Mouse (Mus musculus) urinary bladder, postnatal 25 days (tissue): Measurements from ENCODE around the gene Fktn.
"Not testable (repeated sequence)": the region's sequence is repeated elsewhere in the genome, so short reads cannot be mapped to it uniquely, and the experiment has no call there.

Experiments used
- DNase-seq: peaks from one replicate; pipeline ENCODE4 v3.0.0; 2022; ENCODE audit warnings: low spot score

Fktn gene

DNA sequence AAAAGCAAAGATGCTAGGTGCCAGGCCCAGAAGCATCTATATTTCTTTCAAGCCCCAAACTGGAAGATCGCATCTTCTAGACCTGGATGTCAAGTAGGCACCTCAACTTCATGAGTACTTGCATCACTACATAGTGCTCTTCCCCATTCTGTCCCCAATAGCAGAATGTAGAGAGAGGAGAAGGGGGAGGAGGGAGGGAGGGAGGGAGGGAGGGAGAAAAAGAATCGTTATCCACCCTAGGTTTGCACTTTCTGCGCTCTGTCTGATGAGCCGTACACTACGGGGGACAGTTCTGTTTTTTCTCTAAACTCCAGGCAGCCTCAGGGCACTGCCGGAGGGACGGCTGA, at the start of gene Fktn:
TSS of gene Fktn (plus strand) at position 295 of the 347 bp plus-strand sequence.
- no peak for DNase-seq

GRCm38 (mm10) chr4:53682092-53682491, 31.7 kb upstream of the Fktn start:
- DNase-seq: no peak

DNA sequence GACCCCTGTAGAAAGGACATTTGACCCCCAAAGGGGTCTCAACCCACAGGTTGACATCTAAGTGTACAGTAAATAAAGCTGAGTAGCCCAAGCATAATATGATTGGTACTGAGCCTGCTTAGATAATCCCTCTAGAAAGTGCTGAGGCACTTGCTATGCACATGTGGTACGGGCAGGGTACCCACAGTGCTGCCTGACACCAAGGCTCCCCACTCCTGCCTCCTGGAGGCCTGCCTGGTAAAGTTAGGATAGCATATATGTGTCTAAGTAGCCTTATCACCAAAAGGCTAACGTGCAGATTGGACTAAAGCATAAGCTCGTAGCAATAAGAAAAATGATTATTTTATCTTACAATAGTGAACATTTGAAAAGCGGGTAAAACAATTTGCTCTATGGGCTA, 24.8 kb upstream of the Fktn start:
- no peak for DNase-seq

DNA sequence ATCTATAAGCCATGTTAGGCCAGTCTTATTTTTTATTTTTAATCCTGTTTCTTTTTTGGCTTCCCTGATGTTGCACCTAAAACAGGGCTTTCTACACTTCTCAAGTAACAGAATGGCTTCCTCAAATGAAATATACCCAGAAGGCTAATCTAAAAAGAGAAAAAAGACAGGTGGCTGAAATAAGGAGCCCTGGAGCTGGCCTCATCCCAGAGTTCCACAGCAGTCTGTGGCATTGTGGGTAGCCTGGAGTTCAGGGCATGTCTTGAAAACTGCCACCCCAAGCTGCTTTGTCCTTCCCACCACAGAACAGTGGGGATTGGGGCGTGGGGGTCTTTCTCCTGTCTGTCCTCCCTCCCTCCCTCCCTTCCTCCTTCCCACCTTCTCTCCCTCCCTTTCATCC, 22.4 kb upstream of the Fktn start:
- DNase-seq: no peak

DNA sequence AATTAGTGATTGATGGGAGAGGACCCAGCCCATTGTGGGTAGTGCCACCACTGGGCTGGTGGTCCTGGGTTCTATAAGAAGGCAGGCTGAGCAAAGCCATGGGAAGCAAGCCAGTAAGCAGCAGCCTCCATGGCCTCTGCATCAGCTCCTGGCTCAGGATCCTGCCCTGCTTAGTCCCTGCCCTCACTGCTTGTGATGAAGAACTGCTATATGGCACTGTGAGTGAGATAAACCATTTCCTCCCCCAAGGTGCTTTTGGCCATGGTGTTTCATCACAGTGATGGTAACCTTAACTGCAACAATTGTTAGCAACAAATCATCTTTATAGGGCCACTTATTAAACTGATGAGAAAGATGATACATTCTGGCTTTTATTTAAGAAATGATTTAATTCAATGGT, 4.6 kb upstream of the Fktn start:
- not testable (repeated sequence) for DNase-seq

- DNase-seq: no peak
These were observed 3.8 kb upstream of the Fktn start for GRCm38 (mm10) chr4:53710021-53710420.

DNA sequence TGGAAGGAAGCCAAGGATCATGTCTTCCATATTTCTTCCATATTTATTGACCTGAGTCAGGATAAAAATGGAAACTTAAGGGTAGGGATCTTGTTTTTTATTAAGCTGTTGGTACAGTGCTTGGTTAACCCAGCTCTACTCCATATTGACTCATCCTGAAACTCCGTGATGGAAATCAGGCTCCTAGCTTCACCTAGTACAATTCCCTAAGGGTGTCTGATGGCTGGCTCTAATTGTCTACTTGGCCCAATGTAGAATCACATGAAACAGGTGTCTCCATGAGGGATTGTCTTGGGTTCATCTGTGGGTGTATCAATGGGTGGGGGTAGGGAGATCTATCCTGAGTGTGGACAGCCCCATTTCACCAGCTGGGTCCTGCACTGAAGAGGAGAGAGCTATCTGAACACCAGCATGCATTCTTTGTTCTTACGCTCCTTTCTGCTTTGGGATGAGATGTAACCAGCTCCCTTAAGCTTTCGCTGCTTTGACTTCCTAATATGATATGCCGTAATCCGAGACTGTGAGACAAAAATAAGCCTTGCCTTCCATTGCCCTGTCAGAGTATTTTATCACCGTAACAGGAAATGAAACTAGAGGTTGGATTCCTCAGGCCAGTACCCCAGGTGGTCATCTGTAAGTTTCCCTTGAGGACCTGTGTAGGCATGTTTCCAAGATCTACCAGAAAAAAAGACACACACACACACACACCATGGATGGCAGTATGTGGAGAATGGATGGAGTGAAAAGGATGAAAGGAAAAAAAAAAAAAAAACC, 3.1 kb upstream of the Fktn start:
- no peak for DNase-seq

DNA sequence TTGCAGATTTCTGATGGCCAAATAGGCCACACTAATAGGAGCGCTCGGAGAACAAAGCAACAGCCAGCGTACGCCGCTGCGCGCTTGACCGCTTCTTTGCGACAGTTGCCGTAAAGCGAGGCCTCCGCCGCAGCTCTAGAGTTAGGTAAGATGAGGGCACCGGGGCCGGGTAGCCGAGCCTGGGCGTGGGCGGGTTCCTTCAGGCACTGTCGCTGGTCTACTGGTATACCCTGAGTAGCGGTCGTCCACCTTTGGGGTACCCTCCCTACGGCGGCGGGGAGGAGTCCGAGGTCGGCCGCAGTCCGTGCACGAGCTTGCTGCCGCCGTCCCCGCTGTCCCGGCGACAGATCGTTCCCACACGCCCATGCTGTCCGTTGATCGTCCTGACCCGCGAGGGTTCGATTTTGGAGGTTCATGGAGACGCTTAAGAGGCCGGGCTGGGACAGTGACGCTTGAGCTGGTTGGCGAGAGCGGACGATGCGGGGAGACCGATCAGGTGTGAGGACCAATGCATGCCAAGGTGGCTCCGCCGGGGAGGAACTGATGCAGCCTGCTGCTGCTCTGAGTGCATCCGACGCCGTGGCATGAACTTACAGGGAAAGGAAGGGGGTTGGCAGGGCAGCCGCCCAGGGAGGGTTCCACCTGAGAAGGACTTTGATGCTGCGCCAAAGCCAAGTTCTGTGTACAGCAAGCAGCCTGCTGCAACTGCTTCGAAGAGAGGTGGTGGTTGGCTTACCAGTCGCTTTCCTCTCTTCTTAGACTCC, 435 bp downstream of the Fktn start:
- peak; percentile 87 for DNase-seq

GRCm38 (mm10) chr4:53715977-53716376, 2.2 kb downstream of the Fktn start:
- DNase-seq: no peak

DNA sequence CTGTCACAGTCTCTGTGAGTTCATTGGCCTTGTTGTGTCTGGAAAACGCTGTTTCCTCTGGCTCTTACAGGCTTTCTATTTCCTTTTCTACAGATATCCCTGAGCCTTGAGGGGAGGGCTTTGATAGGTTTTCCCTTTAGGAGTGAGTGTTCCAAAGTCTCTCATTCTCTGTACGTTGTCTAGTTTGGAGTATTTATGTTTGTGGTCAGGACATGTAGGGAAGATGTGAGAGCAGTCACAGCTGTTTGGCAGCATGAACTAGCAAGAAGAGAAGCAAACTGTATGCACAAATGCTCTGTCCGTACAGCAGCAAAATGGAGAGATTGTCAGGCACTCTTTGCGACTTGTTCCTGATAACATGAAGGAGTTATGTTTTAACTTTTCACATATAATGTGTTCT, 3.7 kb downstream of the Fktn start:
- DNase-seq: no peak

GRCm38 (mm10) chr4:53718261-53718660, 4.5 kb downstream of the Fktn start:
- no peak for DNase-seq

- DNase-seq: no peak
These were observed 8.7 kb downstream of the Fktn start for GRCm38 (mm10) chr4:53722506-53722905.

GRCm38 (mm10) chr4:53726100-53726499, 12.3 kb downstream of the Fktn start:
- not testable (repeated sequence) for DNase-seq

GRCm38 (mm10) chr4:53728121-53728520, 14.3 kb downstream of the Fktn start:
- DNase-seq: no peak

DNA sequence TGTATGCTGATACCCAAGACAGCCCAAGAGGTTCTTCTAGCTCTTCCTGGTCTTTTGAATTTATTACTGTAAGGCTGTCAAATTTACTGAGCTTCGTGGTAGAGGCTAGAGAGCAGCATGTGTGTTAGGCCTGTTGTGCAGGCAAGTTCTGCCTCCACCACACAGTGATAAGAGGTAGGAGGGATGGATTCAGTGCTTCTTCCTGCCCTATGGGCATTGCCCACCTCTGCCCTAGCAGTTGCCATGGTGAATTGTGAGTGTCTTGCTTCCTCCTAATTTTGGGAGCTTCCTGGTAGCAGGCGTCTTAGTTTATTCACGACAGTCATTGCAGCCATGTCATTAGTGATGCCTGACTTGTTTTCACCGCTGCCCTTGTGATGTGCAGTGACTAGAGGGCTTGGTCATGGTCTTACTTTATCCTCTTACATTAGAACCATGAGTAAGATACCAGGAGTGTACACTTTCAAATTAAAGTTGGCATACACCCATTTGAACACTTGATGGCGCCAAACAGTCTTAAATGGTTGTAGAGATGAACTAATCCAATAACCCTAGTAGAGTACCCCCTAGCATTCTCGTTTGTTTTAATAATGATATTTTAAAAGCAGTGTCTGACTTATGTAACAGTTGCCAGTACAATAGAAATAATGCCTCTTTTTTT, 25.3 kb downstream of the Fktn start:
- DNase-seq: peak; percentile 21

DNA sequence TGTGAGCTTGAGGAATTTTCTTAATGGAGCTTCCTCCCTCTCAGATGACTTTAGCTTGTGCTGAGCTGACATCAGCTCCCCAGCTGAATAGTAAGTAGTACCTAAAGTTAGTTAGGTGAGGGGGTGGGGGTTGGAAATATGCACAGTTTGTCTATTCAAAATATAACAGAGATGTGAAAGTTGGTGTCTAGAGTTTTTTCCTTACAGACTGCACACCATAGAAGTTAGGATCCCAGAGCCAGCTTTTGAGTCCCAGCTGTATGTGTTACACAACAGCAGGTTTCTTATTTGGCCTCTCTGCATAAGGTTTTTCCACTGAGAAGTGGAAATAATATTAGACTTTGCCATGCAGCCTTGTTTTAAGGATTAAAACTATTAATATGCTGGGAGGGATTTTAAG, 36.0 kb downstream of the Fktn start:
- DNase-seq: no peak

DNA sequence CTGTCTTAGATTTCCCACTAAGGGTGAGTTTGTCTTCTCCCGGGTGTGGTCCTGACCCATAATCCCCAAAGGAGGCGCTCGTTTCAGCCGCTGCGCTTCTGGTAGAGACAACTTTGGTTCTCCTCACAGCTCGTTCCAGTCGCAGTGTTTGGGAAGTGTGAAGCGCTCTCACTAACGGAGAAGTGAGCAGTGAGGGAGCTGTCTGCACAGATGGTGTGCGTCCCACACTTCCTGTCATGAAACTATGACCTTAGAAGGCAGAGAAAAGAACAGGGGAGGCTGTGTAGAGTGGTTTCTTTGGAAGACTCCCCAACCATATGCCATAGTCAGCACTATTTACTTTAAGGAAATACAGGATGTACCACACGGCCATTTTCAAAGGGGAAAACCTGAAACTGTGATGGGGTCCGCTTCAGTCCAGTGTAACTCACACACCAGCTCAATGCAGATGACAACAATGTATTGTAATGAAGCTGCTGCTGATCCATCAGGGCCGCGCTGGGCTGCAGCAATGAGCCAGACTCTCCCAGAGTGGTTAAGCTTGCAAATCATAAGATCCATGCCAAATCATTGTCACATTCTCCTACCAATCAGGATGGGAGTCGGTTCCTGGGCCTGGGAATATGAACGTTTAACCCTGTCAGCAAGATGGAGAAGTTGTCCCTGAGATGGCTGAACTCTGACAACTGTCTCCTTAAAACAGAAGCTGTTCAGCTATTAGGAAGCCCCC, 36.8 kb downstream of the Fktn start:
- no peak for DNase-seq

GRCm38 (mm10) chr4:53757030-53757429, 43.2 kb downstream of the Fktn start:
- DNase-seq: no peak

DNA sequence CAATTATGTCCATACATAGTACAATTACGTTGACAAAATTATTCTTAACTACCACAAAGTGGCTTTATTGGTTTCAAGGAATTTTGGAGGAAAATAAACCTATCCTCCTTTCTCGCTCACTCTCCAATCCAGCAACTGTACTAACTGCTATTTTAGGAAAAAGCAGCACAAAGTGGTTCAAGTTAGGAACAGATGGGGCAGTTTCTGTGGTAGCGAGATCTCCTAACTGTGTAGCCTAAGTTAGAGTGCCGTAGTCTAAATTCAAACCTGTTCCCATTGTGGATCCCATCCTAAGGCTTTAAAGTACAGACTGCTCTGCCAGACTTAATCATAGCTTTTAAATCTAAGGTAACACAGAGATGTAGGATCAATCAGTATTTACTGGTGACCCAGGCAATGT, 45.0 kb downstream of the Fktn start:
- no peak for DNase-seq

GRCm38 (mm10) chr4:53759678-53760077, 45.9 kb downstream of the Fktn start:
- no peak for DNase-seq

- no peak for DNase-seq
These were observed 48.7 kb downstream of the Fktn start for GRCm38 (mm10) chr4:53762501-53762900.

- DNase-seq: no peak
These were observed 57.3 kb downstream of the Fktn start for GRCm38 (mm10) chr4:53770958-53771735.
